Mouse (Mus musculus): Measurements from ENCODE around the gene Notch3. TPM values are rescaled to one million over a fixed set of nuclear protein-coding genes. Genes with fewer than 3 reads are reported as not detected.
A peak's percentile ranks its signal among the peaks of the same experiment; 100 is the strongest.

Gene Notch3
- total RNA-seq, 2 experiments from 2014 or later: 13.8 to 15.4 TPM

DNA sequence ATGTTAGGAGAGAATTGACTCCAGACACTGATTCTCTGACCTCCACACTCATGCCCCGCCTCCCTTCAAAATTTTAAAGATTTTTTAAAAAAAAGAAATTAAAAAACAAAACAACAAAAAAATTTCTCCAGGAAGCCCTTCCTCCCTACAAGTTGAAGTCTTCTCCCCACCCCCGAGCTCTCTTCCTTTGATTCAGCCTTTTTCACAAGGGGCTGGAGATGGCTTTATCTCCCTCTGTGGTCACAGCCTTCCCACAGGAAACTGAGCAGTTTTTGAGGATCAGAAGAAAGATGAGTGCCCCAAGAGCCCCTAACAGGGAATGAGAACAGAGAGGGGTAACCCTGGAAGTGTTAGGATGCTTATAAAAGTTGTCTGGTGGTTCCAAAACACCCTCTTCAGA lies 5.8 kb upstream of the Notch3 start:
- DNase-seq (ENCODE audit: low spot score in 2 of 2): no peak
- intact Hi-C loops (cut with DNase I): no loop called here

DNA sequence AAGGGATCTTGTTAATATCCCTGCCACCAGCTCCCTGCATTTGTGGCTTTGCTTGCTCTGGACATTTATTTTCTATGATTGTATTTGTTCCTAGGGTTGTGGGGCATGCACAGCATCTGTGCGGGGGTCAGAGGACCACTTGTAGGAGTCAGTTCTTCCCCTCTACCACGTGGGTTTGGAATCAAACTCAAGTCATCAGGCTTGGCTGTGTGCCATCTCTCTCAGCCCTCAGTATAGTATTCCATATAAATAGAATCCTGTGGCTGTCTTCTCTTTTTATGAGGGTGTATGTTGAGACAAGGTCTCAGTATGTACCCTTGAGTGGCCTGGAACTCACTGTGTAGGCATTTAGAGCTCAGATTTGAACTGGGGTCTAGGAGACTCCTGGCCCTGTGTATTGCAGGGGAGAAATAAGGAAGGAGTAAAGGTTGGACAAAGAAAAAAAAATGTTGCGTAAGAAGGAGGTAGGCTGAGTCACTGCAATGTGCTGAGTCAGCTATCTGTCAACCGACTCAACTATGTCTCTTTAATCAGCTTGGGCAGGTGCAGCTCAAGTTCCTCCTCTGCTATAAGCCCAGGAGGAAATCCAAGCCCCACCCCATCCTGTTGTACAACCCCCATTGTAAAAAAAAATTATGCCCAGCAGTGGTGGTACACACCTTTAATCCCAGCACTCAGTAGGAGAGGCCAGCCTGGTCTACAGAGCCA lies 3.0 kb upstream of the Notch3 start:
- intact Hi-C loops (cut with DNase I): no loop called here
- DNase-seq (ENCODE audit: low spot score in 2 of 2): no peak

DNA sequence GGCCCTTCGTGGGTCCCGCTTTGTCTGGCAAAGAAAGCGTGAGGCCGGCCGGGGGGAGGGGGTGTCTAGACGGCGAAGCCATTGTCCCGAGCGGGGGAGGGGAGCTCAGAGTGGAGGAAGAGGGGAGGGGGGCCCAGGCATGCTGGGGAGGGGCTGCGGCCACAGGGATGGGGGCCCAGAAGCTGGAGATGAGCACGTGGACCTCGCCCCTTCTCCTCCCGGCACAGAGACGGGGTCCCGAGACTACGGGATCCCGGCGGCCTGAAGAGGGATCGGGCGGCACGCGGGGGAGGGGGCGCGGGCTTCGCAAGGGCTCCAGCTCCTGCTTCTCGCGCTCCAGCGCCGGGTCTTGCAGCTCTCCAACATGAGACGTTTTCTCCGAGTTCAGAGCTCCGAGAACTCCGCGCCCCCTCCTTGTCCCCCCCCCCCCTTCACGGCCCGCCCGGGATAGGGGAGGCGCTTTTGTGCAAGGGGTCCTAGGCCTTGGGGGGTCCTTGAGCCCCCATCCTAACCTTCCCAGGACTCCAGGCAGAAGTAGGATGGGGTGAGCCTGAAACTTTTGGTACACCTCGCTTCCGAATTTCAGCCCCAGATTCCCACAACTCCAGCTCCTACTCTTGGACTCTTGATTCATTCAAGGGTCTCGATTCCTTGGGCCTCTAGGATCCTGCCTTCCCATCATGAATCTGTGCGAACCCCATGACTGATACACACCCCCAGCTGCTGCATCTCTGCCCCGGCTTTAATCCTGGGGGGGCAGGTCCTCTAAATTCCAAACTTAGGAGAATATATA lies 653 bp downstream of the Notch3 start:
- intact Hi-C loops (cut with DNase I): no loop called here
- peak; percentile 46 to 52 for DNase-seq (ENCODE audit: low spot score in 2 of 2)

DNA sequence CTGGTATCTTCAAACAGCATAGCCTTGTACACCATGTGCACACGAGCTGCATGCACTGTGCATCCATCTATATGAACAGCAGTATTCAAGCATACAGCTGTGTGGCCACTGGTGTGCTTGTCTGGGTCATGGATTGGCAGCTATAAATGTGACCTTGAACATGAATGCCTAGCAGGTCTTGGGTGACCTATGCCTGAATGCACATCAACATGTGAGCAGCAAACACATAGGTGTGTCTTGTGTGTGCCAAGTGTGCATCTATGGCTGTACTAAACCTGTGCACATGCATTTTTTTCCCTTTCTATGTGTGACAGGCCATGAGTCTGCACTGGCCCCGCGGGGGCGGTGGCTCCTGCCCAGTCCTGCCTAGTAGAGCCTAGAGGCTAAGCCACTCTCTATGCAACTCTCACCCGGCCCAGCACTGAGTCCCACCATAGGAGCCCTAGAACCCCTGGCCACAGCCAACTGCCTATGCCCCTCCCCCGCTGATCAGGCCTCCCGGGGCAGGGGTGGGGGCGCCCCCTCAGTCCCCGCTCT lies 1.3 kb downstream of the Notch3 start:
- intact Hi-C loops (cut with DNase I): no loop called here
- no peak for DNase-seq (ENCODE audit: low spot score in 2 of 2)

DNA sequence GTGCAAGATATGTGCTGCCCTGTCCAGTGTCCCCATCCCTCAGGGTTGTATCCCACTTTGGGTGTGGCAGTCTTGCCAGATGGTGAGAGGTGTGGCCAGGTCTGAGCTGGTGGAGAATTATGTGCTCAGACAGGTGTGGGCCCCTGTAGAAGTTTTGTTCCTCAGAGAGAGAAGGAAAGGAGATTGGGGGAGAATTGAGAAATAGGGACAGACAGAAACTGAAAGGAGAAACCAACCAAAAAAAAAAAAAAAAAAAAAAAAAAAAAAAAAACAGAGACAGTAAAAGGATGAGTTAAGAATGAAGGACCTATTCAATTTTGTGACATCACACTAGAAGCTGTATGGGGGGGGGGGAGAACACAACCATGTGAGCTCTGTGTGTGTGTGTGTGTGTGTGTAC lies 1.9 kb downstream of the Notch3 start:
- intact Hi-C loops (cut with DNase I): no loop called here
- no peak for DNase-seq (ENCODE audit: low spot score in 2 of 2)

DNA sequence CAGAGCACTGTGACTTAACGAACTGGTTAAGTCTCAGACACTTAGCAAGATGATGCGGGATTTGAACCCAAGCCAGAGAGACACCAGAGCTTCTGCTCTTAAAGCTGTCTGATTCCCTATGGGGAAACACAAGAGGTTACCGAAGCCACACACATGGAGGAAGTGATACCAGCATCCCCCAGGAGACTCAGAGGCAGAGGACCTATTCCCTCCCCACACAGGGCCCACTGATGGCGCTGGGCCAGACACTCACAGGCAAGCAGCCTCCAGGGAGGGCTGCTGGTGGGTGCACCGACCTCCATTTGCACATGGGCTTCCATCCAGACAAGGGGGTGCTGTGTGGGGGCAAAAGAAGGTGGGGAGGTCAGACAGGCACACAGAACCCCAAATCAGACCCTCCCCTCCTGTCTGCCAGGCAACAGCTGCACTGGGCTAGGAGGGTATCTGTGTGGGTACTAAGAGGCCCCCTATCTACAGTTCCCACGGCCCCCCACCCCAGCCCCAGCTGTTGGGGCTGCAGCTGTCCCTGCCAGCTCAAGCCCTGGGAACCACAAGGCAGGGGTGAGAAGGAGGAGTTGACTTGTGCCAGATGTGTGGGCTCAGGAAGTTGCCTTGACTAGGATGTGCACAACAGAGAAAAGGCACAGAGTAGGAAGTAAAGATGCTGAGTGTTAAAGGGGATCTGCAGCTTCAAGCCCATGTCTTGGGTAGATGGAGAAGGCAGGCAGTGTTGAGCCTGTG lies 2.6 kb downstream of the Notch3 start:
- intact Hi-C loops (cut with DNase I): no loop called here
- no peak for DNase-seq (ENCODE audit: low spot score in 2 of 2)

DNA sequence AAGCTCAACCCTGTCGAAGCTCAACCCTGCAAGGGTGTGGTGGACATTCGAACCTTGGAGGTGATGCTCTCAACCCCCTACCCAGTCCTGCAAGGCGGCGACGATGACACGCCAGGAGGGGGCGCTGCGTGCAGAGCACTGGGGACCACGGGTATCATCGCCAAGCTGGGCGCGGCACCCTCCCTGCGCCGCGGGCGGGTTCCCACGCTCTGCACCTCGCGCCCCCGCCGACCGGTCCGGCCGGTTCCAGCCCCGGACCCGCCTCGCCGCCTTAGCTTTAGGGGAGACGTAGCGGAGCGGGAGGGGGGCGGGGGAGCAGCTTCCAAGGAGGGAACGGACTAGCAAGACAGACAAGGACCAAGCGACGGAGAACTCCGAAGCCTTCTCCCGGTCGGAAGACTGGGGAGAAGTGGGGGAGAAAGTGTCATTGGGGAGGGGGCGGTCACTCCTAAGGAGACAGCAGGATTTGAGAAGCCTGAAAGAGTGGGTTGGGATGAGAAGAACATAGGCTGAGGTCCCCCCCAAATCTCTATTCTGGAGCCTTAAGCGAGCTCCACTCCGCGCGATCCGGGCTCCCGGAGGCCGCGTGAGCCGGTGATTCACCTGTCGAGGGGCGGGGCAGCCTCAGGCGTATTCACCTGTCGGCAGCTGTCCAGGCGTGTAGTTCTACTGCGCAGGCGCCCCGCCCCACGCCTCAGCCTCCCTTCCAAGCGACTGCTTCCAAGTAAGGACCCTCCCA lies 4.4 kb downstream of the Notch3 start:
- DNase-seq (ENCODE audit: low spot score in 2 of 2): peak; percentile 34 to 64
- intact Hi-C loops (cut with DNase I): no loop called here

DNA sequence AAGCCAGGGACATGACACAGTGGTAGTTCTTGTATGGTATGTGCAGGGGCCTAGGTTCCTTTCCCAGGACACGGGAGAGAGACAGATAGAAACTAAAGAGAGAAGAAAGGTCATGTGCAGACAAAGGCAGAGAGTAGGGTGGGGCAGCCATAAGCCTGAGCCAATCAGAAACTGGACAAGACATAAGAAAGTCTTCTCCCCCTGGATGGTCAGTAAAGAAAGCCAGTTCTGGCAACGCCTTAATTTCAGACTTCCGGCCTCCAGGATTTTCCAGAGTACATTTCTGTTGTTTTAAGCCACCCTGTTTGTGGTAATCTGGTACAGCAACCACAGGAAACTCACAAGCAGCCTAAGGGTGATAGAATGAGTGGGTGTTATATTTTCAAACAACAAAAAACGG lies 5.8 kb downstream of the Notch3 start:
- no peak for DNase-seq (ENCODE audit: low spot score in 2 of 2)
- intact Hi-C loops (cut with DNase I): no loop called here

DNA sequence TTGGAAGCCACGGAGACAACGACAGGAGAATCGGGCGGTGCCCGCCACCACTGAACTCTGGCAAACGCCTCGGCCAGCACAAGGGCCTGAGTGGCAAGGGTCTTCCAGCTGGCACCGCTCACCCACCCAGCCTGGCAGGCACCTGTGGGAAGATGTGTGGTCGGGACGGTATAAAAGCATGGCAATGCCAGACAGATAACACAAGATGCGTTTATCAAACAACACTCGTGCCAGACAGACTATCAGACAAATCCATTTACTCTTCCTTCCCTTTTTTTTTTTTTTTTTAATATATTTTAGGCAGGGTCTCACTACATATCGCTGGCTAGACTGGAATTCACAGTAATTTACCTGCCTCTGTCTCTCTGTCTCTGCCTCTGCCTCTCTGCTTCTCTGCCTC lies 7.8 kb downstream of the Notch3 start:
- DNase-seq (ENCODE audit: low spot score in 2 of 2): no peak
- intact Hi-C loops (cut with DNase I): no loop called here

DNA sequence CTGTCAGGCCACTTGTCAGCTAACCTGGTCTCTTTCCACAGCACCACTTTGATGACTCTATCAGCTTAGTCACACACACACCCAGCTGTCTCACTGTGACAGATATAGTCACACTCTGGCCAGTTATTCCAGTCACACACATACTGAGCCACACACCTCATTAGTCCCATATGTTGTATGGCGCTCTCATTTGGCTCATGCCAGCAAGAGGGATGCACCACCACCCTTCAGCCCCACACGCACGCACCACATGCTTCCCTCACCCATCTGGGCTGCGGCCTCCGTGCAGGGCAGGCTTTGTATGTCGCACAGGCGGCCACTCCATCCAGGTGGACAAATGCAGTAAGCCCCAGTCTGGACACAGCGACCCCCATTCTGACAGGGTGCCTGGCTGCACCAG lies 19.9 kb downstream of the Notch3 start:
- intact Hi-C loops (cut with DNase I): loop anchor here (5.0 to 10.0 kb wide), 2 partner anchors 61 to 138 kb away; partner anchors contain the start of gene Brd4
- peak in 1 of 2 experiments; percentile 65 for DNase-seq (ENCODE audit: low spot score in 2 of 2)

DNA sequence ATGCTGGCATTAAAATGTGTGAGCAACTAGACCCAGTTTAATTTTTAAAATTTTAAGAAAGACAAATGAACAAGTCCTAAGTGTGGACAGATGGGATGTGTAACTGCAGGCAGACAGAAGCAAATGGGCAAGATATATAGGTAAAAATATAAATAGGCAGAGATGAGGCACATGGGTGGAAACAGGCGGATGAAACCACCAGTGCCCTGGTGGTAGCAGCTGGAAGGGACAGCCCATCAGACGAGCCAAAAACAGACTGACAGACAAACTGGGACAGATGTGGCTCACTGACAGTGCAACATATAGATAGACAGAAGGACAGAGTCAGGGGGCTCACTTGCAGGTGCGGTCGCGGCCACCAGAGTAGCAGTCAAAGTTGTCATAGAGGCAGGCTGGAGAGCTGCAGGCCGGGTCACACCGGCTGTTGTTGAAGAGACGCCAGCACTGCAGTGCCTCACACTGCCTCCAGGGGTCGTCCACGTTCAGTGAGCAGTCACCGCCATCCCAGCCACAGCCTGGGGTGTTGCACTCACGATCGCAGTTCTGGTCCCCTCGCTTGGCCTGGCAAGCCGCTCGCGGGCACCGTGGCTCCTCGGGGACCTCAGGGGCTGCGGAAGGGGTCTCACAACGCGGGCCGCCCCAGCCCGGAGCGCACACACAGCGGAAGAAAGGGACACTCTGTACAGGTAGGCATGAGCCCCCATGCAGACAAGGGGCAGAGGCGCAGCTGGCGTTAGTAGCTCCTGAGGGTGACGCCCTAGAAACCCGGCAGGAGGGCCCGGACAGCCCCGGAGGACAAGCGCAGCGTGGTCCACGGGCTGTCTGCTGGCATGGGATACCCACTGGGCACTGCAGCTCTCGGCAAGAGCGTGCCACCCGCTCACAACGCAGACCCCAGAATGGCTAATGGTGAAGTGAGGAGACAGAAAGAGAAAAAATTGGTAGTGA lies 23.5 kb downstream of the Notch3 start:
- intact Hi-C loops (cut with DNase I): loop anchor here (10.0 kb wide), 1 partner anchor 142 kb away; the partner anchor contains the start of gene Brd4

DNA sequence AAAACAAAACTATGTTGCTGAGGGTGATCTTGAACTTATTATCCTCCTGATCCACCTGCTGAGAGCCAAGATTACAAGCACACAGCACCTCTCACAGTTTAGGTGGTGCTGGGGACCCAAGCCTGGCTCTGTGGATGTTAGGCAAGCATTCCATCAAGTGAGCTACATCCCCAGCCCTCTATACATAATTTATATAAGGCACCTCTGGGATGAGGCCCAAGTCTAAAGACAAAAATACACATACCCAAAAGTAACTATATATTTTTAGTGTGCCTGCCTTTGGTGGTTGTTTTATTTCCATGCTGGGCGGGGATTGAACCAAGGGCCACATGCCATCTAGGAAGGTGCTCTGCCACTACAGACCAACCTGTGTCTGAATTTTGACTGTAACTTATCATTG lies 24.4 kb downstream of the Notch3 start:
- intact Hi-C loops (cut with DNase I): loop anchor here (10.0 kb wide), 1 partner anchor 143 kb away; the partner anchor contains the start of gene Brd4
- peak in 1 of 2 experiments; percentile 34 for DNase-seq (ENCODE audit: low spot score in 2 of 2)

More for the DNA sequence above, 23.5 kb downstream of the Notch3 start:
- peak; percentile 83 to 85 for DNase-seq (ENCODE audit: low spot score in 2 of 2)

DNA sequence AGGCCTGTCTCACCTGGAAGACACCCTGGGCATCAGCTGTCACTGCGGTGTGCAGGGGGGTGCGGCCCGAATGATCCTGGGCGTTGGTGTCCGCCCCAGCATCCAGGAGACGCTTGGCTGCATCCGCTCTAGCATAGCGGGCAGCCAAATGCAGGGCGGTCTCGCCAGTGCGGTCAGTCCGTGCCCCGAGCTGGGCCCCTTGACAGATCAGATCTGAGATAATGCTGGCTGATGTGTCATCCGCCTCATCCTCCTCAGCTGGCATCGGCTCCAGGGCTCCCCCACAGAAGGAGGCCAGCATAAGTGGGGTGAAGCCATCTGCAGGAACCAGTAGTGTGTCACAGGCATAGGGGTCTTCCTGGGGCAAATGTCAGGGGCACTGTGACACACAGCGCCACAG lies 33.3 kb downstream of the Notch3 start:
- DNase-seq (ENCODE audit: low spot score in 2 of 2): no peak
- intact Hi-C loops (cut with DNase I): no loop called here

DNA sequence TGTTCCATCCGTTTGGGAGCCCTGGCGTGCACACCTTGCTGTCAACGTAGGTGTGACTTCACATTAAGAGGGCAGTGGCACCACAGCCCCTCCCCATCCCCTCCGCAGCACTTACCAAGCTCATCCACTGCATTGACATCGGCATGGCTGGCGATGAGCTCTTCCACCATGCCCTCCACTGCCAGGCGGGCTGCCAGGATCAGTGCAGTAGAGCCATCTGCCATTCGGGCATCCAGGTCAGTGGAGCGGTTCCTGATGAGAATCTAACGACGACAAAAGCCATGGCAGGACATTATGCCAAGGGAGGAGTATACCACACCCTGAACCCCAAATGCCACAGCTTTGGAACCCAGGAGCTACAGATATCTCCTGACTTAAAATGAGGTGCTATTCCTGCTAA lies 34.6 kb downstream of the Notch3 start:
- intact Hi-C loops (cut with DNase I): no loop called here
- no peak for DNase-seq (ENCODE audit: low spot score in 2 of 2)

DNA sequence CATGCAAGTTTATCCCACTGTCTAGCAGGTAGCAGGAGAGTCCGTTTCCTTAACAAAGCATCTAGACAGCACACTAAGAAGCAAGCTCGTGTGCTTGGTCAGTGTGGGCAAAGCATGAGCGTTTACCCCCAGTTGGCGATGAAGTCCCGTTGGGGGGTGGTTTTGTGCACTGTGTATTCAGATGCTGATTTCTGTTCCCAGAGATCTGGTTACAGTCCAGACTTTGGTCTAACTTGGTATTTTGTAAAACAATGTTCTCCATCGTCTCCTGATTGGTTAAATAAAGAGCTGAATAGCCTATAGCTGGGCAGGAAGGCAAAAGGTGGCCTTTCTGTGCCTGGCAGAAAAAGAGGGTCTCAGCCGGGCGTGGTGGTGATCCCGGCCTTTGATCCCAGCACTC lies 36.1 kb downstream of the Notch3 start:
- DNase-seq (ENCODE audit: low spot score in 2 of 2): no peak
- intact Hi-C loops (cut with DNase I): no loop called here

DNA sequence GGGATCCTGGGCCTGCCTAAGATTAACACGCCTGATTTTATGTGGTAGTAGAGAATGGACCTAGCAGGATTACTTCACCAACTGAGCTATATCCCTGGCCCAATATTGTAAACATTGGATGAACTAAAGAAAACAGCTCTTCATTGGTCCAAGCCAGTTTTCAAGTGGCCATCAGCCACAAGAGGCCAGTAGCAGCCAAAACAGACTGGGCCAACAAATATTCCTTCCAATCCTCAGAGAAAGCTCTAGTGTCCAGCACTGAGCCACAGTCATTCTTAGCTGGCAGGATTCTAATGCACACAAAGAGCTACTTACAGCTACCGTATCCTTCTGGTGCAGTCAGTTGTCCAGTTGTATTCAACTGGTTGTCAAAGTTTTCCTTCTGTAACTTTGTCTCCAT lies 39.5 kb downstream of the Notch3 start:
- DNase-seq (ENCODE audit: low spot score in 2 of 2): no peak
- intact Hi-C loops (cut with DNase I): no loop called here

DNA sequence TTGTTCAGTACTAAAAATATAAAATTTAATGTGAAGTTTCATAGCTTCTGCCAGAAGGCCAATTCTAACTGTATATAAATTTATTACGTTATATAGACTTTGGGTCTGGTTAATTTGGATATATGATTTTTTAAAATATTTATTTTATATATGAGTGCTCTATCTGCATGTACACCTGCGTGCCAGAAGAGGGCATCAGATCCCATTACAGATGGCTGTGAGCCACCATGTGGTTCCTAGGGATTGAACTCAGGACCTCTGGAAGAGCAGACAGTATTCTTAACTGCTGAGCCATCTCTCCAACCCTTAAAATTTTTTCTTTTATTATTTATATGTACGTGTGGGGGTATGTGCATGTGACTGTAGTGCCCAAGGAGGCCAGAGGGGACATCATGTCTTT lies 41.2 kb downstream of the Notch3 start:
- intact Hi-C loops (cut with DNase I): no loop called here
- no peak for DNase-seq (ENCODE audit: low spot score in 2 of 2)

DNA sequence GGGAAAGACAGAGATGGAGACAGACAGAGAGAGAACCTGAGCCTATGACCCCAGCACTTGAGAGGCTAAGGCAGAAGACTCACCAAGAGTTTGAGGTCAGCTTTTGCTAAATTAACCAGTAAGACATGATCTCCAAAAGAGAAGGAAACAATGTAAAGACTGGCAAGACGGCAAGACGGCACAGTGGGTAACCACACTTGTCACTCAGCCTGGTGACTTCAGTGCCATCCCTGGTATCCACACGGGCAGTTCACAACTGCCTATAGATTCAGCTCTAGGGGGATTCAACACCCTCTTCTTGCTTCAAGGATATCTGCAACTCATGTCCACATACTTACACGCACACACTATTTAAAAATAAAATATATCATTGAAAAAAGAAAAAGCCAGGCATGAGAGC lies 43.1 kb downstream of the Notch3 start:
- intact Hi-C loops (cut with DNase I): no loop called here
- no peak for DNase-seq (ENCODE audit: low spot score in 2 of 2)
